Mouse (Mus musculus) ES-E14 (cell line): ENCODE measurements around the gene Pno1. TPM values are rescaled to one million over a fixed set of nuclear protein-coding genes. Genes with fewer than 3 reads are reported as not detected.

Experiments
- DNase-seq: peaks from one replicate; pipeline ENCODE4 v3.0.0-alpha.2; 2013; ENCODE audit warnings: low read depth, low spot score
- H3K27ac ChIP-seq: 2 replicates; pipeline ENCODE4 v1.5.1; 2012; ENCODE audit warnings: low read depth, mild to moderate bottlenecking, low read length, moderate library complexity, mixed read lengths; ENCODE audit not compliant: poor library complexity, insufficient read depth, severe bottlenecking
- H3K36me3 ChIP-seq: 2 replicates; pipeline ENCODE4 v1.6.1; 2012; ENCODE audit warnings: mild to moderate bottlenecking, low read length, moderate library complexity, mixed read lengths; ENCODE audit not compliant: control insufficient read depth, poor library complexity, insufficient read depth, severe bottlenecking
- H3K4me1 ChIP-seq, 2 experiments: fragments of 150-350 bp in 1 of 2; sonication (generic) in 1 of 2; 2 replicates each; pipeline ENCODE4 v1.6.1; 2012; ENCODE audit warnings: low read length in 2 of 2, mild to moderate bottlenecking in 1 of 2, mixed read lengths in 1 of 2; ENCODE audit not compliant: control insufficient read depth in 2 of 2, insufficient read depth in 2 of 2, poor library complexity in 1 of 2
- H3K4me3 ChIP-seq, 2 experiments: fragments of 150-350 bp in 1 of 2; sonication (generic) in 1 of 2; 2 replicates each; pipeline ENCODE4 v1.5.1; 2012; ENCODE audit warnings: low read length in 2 of 2, low read depth in 1 of 2, mild to moderate bottlenecking in 1 of 2, mixed read lengths in 1 of 2; ENCODE audit not compliant: insufficient read depth in 1 of 2, poor library complexity in 1 of 2, severe bottlenecking in 1 of 2
- H3K9ac ChIP-seq: 2 replicates; pipeline ENCODE4 v1.6.1; 2012; ENCODE audit warnings: low read depth, mild to moderate bottlenecking, low read length, mixed read lengths; ENCODE audit not compliant: poor library complexity, insufficient read depth, severe bottlenecking
- H3K9me3 ChIP-seq: fragments of 150-350 bp; sonication (generic); 2 replicates; pipeline ENCODE4 v1.6.1; 2012; ENCODE audit warnings: low read depth, mild to moderate bottlenecking, low read length; ENCODE audit not compliant: control insufficient read depth, insufficient read depth
- CHD2 ChIP-seq: IDR thresholded peaks from 2 replicates; pipeline ENCODE4 v1.6.1; 2014; ENCODE audit warnings: mild to moderate bottlenecking, low read depth, low read length, inconsistent platforms
- HCFC1 ChIP-seq: IDR thresholded peaks from 2 replicates; pipeline ENCODE4 v1.6.1; 2012; ENCODE audit warnings: low read length, inconsistent platforms, borderline replicate concordance; ENCODE audit not compliant: insufficient read depth
- MAFK ChIP-seq: IDR thresholded peaks from 2 replicates; pipeline ENCODE4 v1.6.1; 2014; ENCODE audit warnings: mild to moderate bottlenecking, low read depth, low read length, inconsistent platforms; ENCODE audit not compliant: insufficient read depth
- ZC3H11A ChIP-seq: IDR thresholded peaks from 2 replicates; pipeline ENCODE4 v1.6.1; 2012; ENCODE audit warnings: low read depth, mild to moderate bottlenecking, inconsistent platforms, low read length, borderline replicate concordance
- ZNF384 ChIP-seq: IDR thresholded peaks from 2 replicates; pipeline ENCODE4 v1.6.1; 2012; ENCODE audit warnings: low read depth, low read length, inconsistent platforms
- in situ Hi-C, 2 experiments: fragments of 600-800 bp; cut with MboI; formaldehyde crosslinking; loops; one replicate each; pipeline ENCODE4 v1.15.1; 2025; ENCODE audit warnings: low sequenced_read_pairs in 2 of 2, inconsistent platforms in 1 of 2; ENCODE audit not compliant: unreplicated experiment in 2 of 2
- total RNA-seq: library from RNA; depleted of rRNA; stranded (reverse); fragments of 300-350 nt; gene quantifications from 2 replicates; pipeline ENCODE4 v1.2.3, GENCODE M21; 2012

Gene Pno1
- total RNA-seq, 1 experiment = 113 TPM

DNA sequence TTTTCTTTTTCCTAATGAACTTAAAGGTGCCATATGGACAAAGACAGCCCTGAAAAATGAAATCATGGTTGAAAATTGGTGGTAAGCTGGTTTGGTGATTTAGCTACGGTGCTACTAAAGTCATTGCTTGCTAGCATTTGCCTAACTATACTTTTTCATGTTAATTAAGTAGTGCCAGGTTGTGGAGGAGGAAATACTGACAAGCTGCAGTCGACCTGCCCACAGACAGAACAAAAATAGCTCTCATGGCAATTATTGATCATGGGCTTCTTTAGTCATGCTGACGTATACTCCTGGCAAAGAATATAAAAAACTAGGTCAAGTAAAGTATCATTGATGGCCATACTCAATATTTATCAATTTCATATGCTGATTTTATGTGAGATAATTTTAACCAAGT is 4.1 kb upstream of the Pno1 start:
- in situ Hi-C loops = no loop called here
- TF ChIP-seq MAFK = no peak
- no peak for TF ChIP-seq ZC3H11A
- DNase-seq = no peak
- Histone ChIP-seq H3K4me3 (no peak overlapping the region), H3K4me1 (0 out of 4 replicates have a peak, but pooled peaks cover 0 to 1% of the 10 kb centered on the region in 2 experiments), H3K27ac (no peak overlapping the region), H3K9me3 (no peaks in the 10 kb centered on the region), H3K36me3 (no peaks in the 10 kb centered on the region; the same call in 1 of the 2 replicates), H3K9ac (no peak overlapping the region)

DNA sequence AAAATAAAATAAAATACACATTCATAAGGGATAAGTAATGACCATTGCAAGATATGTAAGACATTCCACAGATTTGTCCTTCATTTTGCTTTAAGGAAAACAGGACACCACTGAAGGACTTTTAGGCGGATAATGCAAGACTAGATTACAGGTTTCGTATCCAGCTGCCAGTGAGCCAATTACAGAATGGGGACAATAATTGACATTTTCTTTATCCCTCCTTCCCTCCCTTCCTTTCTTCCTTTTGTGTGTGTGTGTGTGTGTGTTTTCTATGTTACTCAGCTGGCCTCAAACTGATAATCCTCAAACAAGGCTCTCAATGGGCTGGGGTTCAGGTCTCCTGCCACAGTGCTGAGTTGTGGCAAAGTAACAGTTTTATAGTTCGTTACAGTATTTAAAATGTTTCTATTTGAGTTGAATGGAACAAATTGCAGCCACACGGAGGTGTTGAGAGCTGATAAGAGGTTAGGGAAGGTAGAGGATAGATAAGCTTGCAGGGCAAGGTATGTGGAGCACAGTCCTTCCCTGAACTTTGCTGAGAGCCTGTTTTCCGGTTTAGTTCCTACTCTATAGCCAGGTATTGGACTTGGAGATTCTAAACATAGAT is 1.6 kb upstream of the Pno1 start:
- no peak for DNase-seq
- TF ChIP-seq CHD2 (no peak), HCFC1 (no peak), ZNF384 (no peak), MAFK (no peak), ZC3H11A (no peak)

DNA sequence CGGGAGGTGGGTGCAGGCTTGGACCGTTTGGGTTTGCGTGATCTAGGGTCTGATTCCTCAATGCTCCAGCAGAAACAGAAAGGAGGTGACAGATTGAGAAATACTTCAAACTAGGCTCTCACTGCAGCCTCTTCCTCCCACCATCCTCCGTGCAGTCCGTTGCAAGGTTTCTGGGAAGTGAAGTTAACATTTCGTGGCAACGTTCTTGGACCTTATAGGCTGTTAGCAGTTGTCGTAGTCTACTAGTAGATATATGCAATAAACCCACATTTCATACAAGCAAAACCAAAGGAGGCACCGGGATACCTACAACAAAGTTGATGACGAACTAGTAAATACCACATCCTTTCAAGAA is 750 bp upstream of the Pno1 start:
- no peaks in the 10 kb centered on the region for H3K9me3 ChIP-seq
- H3K9ac ChIP-seq = peak overlapping the region; percentile 97
- peak overlapping the region; percentile 14; the same call in 1 of the 2 replicates for H3K27ac ChIP-seq
- TF ChIP-seq HCFC1 (no peak), MAFK (no peak), ZC3H11A (no peak), ZNF384 (no peak), CHD2 (no peak)
- no peak for DNase-seq
- peak overlapping the region; percentile 76 to 93 for H3K4me3 ChIP-seq
- in situ Hi-C loops = no loop called here
- peaks cover 13% of the 10 kb centered on the region for H3K36me3 ChIP-seq
- H3K4me1 ChIP-seq = 0 out of 4 replicates have a peak, but pooled peaks cover 0 to 1% of the 10 kb centered on the region in 2 experiments

More for the DNA sequence above, 1.6 kb upstream of the Pno1 start:
- Histone ChIP-seq H3K4me3 (peak overlapping the region in 1 of 2 experiments; percentile 76; a peak in 2 of 4 replicates), H3K36me3 (peaks cover 7% of the 10 kb centered on the region), H3K9ac (no peak overlapping the region), H3K27ac (no peak overlapping the region), H3K9me3 (no peaks in the 10 kb centered on the region), H3K4me1 (0 out of 4 replicates have a peak, but pooled peaks cover 0 to 1% of the 10 kb centered on the region in 2 experiments)
- in situ Hi-C loops = no loop called here

DNA sequence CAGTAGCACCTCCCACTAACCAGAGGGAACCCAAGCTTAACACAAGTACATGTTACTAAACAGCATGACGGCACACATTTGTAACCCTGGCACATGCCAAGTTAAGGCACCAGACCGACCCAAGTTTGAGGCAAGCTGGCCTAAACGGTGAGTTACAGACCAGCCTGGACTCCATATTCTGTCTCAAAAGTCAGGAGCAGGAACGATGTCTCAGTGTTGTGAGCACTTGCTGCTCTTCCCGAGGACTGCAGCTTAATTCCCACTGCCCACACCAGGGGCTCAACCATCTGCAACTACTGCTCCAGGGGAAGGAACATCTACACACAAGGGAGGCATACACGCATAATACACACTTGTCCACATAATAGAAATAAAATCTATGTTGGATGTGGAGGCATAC is 8.9 kb downstream of the Pno1 start:
- Histone ChIP-seq H3K9me3 (no peaks in the 10 kb centered on the region), H3K36me3 (peaks cover 26% of the 10 kb centered on the region), H3K4me3 (no peak overlapping the region), H3K4me1 (no peaks in the 10 kb centered on the region), H3K27ac (no peak overlapping the region), H3K9ac (no peak overlapping the region)
- DNase-seq = no peak
- in situ Hi-C loops = no loop called here
- TF ChIP-seq CHD2 = no peak
- TF ChIP-seq ZNF384 = no peak
- TF ChIP-seq ZC3H11A = no peak
- TF ChIP-seq HCFC1 = no peak
- no peak for TF ChIP-seq MAFK

DNA sequence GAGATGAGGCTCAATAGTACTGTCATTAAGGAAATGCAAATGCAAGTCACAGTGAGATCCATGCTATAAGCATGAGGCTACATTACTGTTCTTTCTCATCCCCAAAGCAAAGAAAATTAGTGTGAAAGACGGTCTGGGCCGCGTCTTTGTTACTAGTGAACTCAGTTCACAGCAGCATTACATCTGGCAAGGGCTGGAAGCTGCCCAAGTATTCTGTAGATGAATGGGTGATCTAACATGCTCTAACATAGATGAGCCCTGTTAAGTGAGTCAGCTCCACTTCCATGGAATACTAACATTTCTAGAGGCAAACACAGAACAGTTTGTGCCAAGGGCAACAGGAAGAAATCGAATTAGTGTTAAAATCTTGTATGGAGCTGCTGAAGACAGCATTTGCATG is 10.4 kb downstream of the Pno1 start:
- peaks cover 30% of the 10 kb centered on the region for H3K36me3 ChIP-seq
- TF ChIP-seq HCFC1 (no peak), ZC3H11A (no peak), ZNF384 (no peak), CHD2 (no peak), MAFK (no peak)

More for the DNA sequence above, 10.4 kb downstream of the Pno1 start:
- Histone ChIP-seq H3K27ac (no peak overlapping the region), H3K4me3 (no peak overlapping the region), H3K9ac (no peak overlapping the region), H3K4me1 (no peaks in the 10 kb centered on the region), H3K9me3 (no peaks in the 10 kb centered on the region)
- in situ Hi-C loops = no loop called here
- DNase-seq = no peak
